Mouse (Mus musculus) limb, embryonic 12.5 days (tissue): ENCODE data around the gene Sprtn. TPM values are rescaled to one million over a fixed set of nuclear protein-coding genes. Genes with fewer than 3 reads are reported as not detected.

Source experiments
- ATAC-seq: fragments of 200-750 bp; cut with Nextera tagmentation; 2 replicates; pipeline ENCODE4 v1.8.0; 2017; ENCODE audit warnings: low read depth, moderate TSS enrichment; ENCODE audit not compliant: insufficient number of reproducible peaks, insufficient read depth, low FRiP score, low TSS enrichment
- H3K27ac ChIP-seq: fragments of 300-500 bp; sonication (generic); 2 replicates; pipeline ENCODE4 v1.5.1; 2016; ENCODE audit warnings: mild to moderate bottlenecking, moderate library complexity
- H3K27me3 ChIP-seq: fragments of 300-500 bp; sonication (generic); 2 replicates; pipeline ENCODE4 v1.6.1; 2016; ENCODE audit warnings: mild to moderate bottlenecking, moderate library complexity
- H3K36me3 ChIP-seq: fragments of 300-500 bp; sonication (generic); 2 replicates; pipeline ENCODE4 v1.6.1; 2016; ENCODE audit warnings: mild to moderate bottlenecking, moderate library complexity
- H3K4me1 ChIP-seq: fragments of 300-500 bp; sonication (generic); replicated peaks from 2 replicates; pipeline ENCODE4 v1.6.1; 2016
- H3K4me2 ChIP-seq: fragments of 300-500 bp; sonication (generic); 2 replicates; pipeline ENCODE4 v1.6.1; 2016; ENCODE audit warnings: mild to moderate bottlenecking, moderate library complexity
- H3K4me3 ChIP-seq: fragments of 300-500 bp; sonication (generic); replicated peaks from 2 replicates; pipeline ENCODE4 v1.5.1; 2016; ENCODE audit warnings: mild to moderate bottlenecking
- H3K9ac ChIP-seq: fragments of 300-500 bp; sonication (generic); replicated peaks from 2 replicates; pipeline ENCODE4 v1.6.1; 2016; ENCODE audit warnings: mild to moderate bottlenecking, moderate library complexity
- H3K9me3 ChIP-seq: fragments of 300-500 bp; sonication (generic); 2 replicates; pipeline ENCODE4 v1.6.1; 2016; ENCODE audit warnings: mild to moderate bottlenecking, moderate library complexity
- WGBS: fragments of 180-500 bp; shearing (Covaris S2); methylation state at CpG from one replicate; pipeline ENCODE4 v1.1.7; 2016; 5-methylcytosine and 5-hydroxymethylcytosine counted together
- polyA plus RNA-seq: library from polyadenylated mRNA; unstranded; fragments of >200 nt; fragmentation: Nextera tagmentation; extraction: Ambion mirVana; gene quantifications from 2 replicates; pipeline ENCODE4 v1.2.1, GENCODE M21; 2016

The Sprtn gene
- 9.9 and 11.9 TPM in 2 replicates for polyA plus RNA-seq

- peak within 1 kb of the TSS; percentile 89 for H3K9ac ChIP-seq
- ATAC-seq, result peak; percentile 69
- H3K4me2 ChIP-seq, result peak within 1 kb of the TSS; percentile 99
- H3K9me3 ChIP-seq, result no peaks in the 10 kb centered on the region
- peaks cover 25% of the 10 kb centered on the region for H3K4me1 ChIP-seq
- peak within 1 kb of the TSS; percentile 97 for H3K4me3 ChIP-seq
- peaks cover 56% of the 10 kb centered on the region for H3K36me3 ChIP-seq
- peak within 1 kb of the TSS; percentile 82 for H3K27ac ChIP-seq
- no peaks in the 10 kb centered on the region for H3K27me3 ChIP-seq
- WGBS, result under 1% methylated on average over 113 of the region's 114 CpGs
These were observed at the start of gene Sprtn, which contains the start of gene Exoc8 for GRCm38 (mm10) chr8:124897386-124898250. TSS of gene Sprtn (plus strand) at chr8:124897886. TSS of gene Exoc8 (minus strand) at chr8:124897705.

GRCm38 (mm10) chr8:124853511-124853910 lies 44.2 kb upstream of the Sprtn start:
- WGBS, result 93% methylated on average over 1 of the region's 1 CpGs
- no peak overlapping the region for H3K4me2 ChIP-seq
- H3K27me3 ChIP-seq, result no peaks in the 10 kb centered on the region
- H3K9me3 ChIP-seq, result peaks cover 31% of the 10 kb centered on the region; the same call in 1 of the 2 replicates
- no peak overlapping the region for H3K4me3 ChIP-seq
- H3K36me3 ChIP-seq, result peaks cover 63% of the 10 kb centered on the region
- no peak overlapping the region for H3K9ac ChIP-seq
- ATAC-seq, result no peak
- H3K27ac ChIP-seq, result no peak overlapping the region
- H3K4me1 ChIP-seq, result no peaks in the 10 kb centered on the region

GRCm38 (mm10) chr8:124859466-124859865 lies 38.2 kb upstream of the Sprtn start:
- Histone ChIP-seq H3K27me3 (no peaks in the 10 kb centered on the region), H3K4me2 (no peak overlapping the region), H3K4me3 (no peak overlapping the region), H3K9me3 (peaks cover 19% of the 10 kb centered on the region; the same call in 1 of the 2 replicates), H3K36me3 (peaks cover 66% of the 10 kb centered on the region), H3K27ac (no peak overlapping the region), H3K4me1 (peaks cover 11% of the 10 kb centered on the region), H3K9ac (no peak overlapping the region)
- ATAC-seq, result no peak

GRCm38 (mm10) chr8:124860188-124860587 lies 37.5 kb upstream of the Sprtn start:
- no peak overlapping the region for H3K27ac ChIP-seq
- peaks cover 60% of the 10 kb centered on the region for H3K36me3 ChIP-seq
- peaks cover 12% of the 10 kb centered on the region for H3K4me1 ChIP-seq
- WGBS, result 85% methylated on average over 3 of the region's 3 CpGs
- H3K9ac ChIP-seq, result no peak overlapping the region
- H3K4me2 ChIP-seq, result no peak overlapping the region
- H3K9me3 ChIP-seq, result peaks cover 19% of the 10 kb centered on the region; the same call in 1 of the 2 replicates
- no peaks in the 10 kb centered on the region for H3K27me3 ChIP-seq
- H3K4me3 ChIP-seq, result no peak overlapping the region
- ATAC-seq, result no peak

GRCm38 (mm10) chr8:124862321-124863162 lies 35.1 kb upstream of the Sprtn start, which contains the start of the genes Gnpat and 2810004N23Rik:
TSS of gene Gnpat (plus strand) at chr8:124863033.
TSS of gene 2810004N23Rik (minus strand) at chr8:124863120.
- peak within 1 kb of the TSS; percentile 94 for H3K9ac ChIP-seq
- H3K4me2 ChIP-seq, result peak within 1 kb of the TSS; percentile 83
- H3K4me3 ChIP-seq, result peak within 1 kb of the TSS; percentile 70
- WGBS, result 2% methylated on average over 55 of the region's 55 CpGs
- peak within 1 kb of the TSS; percentile 92 for H3K27ac ChIP-seq
- no peaks in the 10 kb centered on the region for H3K9me3 ChIP-seq
- H3K36me3 ChIP-seq, result peaks cover 51% of the 10 kb centered on the region
- H3K4me1 ChIP-seq, result peaks cover 12% of the 10 kb centered on the region
- H3K27me3 ChIP-seq, result no peaks in the 10 kb centered on the region
- ATAC-seq, result peak; percentile 95

- H3K27me3 ChIP-seq, result no peaks in the 10 kb centered on the region
- peak overlapping the region; percentile 92 for H3K27ac ChIP-seq
- peaks cover 12% of the 10 kb centered on the region for H3K4me1 ChIP-seq
- peaks cover 45% of the 10 kb centered on the region for H3K36me3 ChIP-seq
- H3K4me2 ChIP-seq, result peak overlapping the region; percentile 83
- peak; percentile 82 for ATAC-seq
- no peaks in the 10 kb centered on the region for H3K9me3 ChIP-seq
- H3K9ac ChIP-seq, result peak overlapping the region; percentile 94
- WGBS, result under 1% methylated on average over 33 of the region's 33 CpGs
- H3K4me3 ChIP-seq, result peak overlapping the region; percentile 70
These were observed 34.5 kb upstream of the Sprtn start for GRCm38 (mm10) chr8:124863163-124863677.

GRCm38 (mm10) chr8:124863729-124864128 lies 34.0 kb upstream of the Sprtn start:
- Histone ChIP-seq H3K36me3 (peaks cover 40% of the 10 kb centered on the region), H3K9me3 (no peaks in the 10 kb centered on the region), H3K27me3 (no peaks in the 10 kb centered on the region), H3K4me3 (peak overlapping the region; percentile 70), H3K9ac (peak overlapping the region; percentile 94), H3K4me2 (peak overlapping the region; percentile 83), H3K27ac (no peak overlapping the region), H3K4me1 (peaks cover 12% of the 10 kb centered on the region)
- WGBS, result 16% methylated on average over 8 of the region's 8 CpGs
- ATAC-seq, result no peak

- no peak overlapping the region for H3K9ac ChIP-seq
- no peak overlapping the region for H3K27ac ChIP-seq
- no peak for ATAC-seq
- peaks cover 12% of the 10 kb centered on the region for H3K4me1 ChIP-seq
- no peaks in the 10 kb centered on the region for H3K27me3 ChIP-seq
- no peak overlapping the region for H3K4me3 ChIP-seq
- H3K36me3 ChIP-seq, result peaks cover 29% of the 10 kb centered on the region
- no peaks in the 10 kb centered on the region for H3K9me3 ChIP-seq
- 76% methylated on average over 3 of the region's 3 CpGs for WGBS
- no peak overlapping the region for H3K4me2 ChIP-seq
These were observed 31.0 kb upstream of the Sprtn start for GRCm38 (mm10) chr8:124866669-124867068.

- H3K4me3 ChIP-seq, result no peak overlapping the region
- H3K9ac ChIP-seq, result no peak overlapping the region
- ATAC-seq, result no peak
- 33% methylated on average over 2 of the region's 2 CpGs for WGBS
- no peak overlapping the region for H3K4me2 ChIP-seq
- H3K27me3 ChIP-seq, result no peaks in the 10 kb centered on the region
- no peak overlapping the region for H3K27ac ChIP-seq
- H3K4me1 ChIP-seq, result peaks cover 9% of the 10 kb centered on the region
- no peaks in the 10 kb centered on the region for H3K9me3 ChIP-seq
- H3K36me3 ChIP-seq, result peaks cover 33% of the 10 kb centered on the region
These were observed 30.6 kb upstream of the Sprtn start for GRCm38 (mm10) chr8:124867126-124867525.

- no peak overlapping the region for H3K4me3 ChIP-seq
- WGBS, result 75% methylated on average over 6 of the region's 6 CpGs
- no peaks in the 10 kb centered on the region for H3K27me3 ChIP-seq
- no peak overlapping the region for H3K9ac ChIP-seq
- no peak for ATAC-seq
- no peaks in the 10 kb centered on the region for H3K4me1 ChIP-seq
- H3K36me3 ChIP-seq, result peaks cover 59% of the 10 kb centered on the region
- H3K27ac ChIP-seq, result no peak overlapping the region
- H3K9me3 ChIP-seq, result no peaks in the 10 kb centered on the region
- no peak overlapping the region for H3K4me2 ChIP-seq
These were observed 28.0 kb upstream of the Sprtn start for GRCm38 (mm10) chr8:124869708-124870107.

GRCm38 (mm10) chr8:124871474-124871873 lies 26.2 kb upstream of the Sprtn start:
- Histone ChIP-seq H3K27ac (no peak overlapping the region), H3K4me2 (no peak overlapping the region), H3K9ac (no peak overlapping the region), H3K4me1 (no peaks in the 10 kb centered on the region), H3K4me3 (no peak overlapping the region), H3K27me3 (no peaks in the 10 kb centered on the region), H3K36me3 (peaks cover 67% of the 10 kb centered on the region), H3K9me3 (no peaks in the 10 kb centered on the region)
- ATAC-seq, result no peak
- 92% methylated on average over 7 of the region's 7 CpGs for WGBS
